Mouse (Mus musculus) lung, adult 2 months (tissue): ENCODE results near the gene Hspa4.
"Not testable (repeated sequence)": the region's sequence is repeated elsewhere in the genome, so short reads cannot be mapped to it uniquely, and the experiment has no call there.

Experiments used
- CTCF ChIP-seq: fragments of 200-500 bp; IDR thresholded peaks from 2 replicates; pipeline ENCODE4 v1.5.1; 2011; ENCODE audit warnings: mild to moderate bottlenecking, low read length, control low read depth; ENCODE audit not compliant: insufficient read depth
- POLR2A ChIP-seq: fragments of 200-500 bp; IDR thresholded peaks from 2 replicates; pipeline ENCODE4 v1.6.1; 2011; ENCODE audit warnings: low read depth, mild to moderate bottlenecking, control low read depth, low read length, borderline replicate concordance; ENCODE audit errors: extremely low read depth

DNA sequence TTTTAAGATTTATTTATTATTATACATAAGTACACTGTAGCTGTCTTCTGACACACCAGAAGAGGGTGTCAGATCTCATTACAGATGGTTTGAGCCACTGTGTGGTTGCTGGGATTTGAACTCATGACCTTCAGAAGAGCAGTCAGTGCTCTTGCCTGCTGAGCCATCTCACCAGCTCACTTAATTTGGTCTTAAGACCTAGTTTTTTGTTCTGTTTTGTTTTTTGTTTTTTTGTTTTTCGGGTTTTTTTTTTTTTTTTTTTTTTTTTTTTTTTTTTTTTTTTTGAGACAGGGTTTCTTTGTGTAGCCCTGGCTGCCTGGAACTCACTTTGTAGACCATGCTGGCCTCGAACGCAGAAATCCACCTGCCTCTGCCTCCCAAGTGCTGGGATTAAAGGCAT lies 18.3 kb upstream of the Hspa4 start:
- not testable (repeated sequence) for TF ChIP-seq POLR2A, CTCF
